Mouse (Mus musculus): ENCODE results near the gene Ackr2. TPM values are rescaled to one million over a fixed set of nuclear protein-coding genes. Genes with fewer than 3 reads are reported as not detected.

Ackr2 gene
- polyA plus RNA-seq, 1 experiment, result 1.5 TPM

- Histone ChIP-seq H3K9me3 (peaks cover 12% of the 10 kb centered on the region; the same call in 1 of the 2 replicates), H3K4me1 (peaks cover 80% of the 10 kb centered on the region), H3K4me3 (replicated peaks) (no peak overlapping the region), H3K36me3 (replicated peaks; ENCODE audit: low read length) (peaks cover 9% of the 10 kb centered on the region), H3K27me3 (replicated peaks) (peaks cover 44% of the 10 kb centered on the region)
- no peak for TF ChIP-seq FLI1 (IDR thresholded peaks at IDR 0.05; ENCODE audit: low read length)
These were observed 14.6 kb downstream of the Ackr2 start for GRCm38 (mm10) chr9:121912786-121913185.

- Histone ChIP-seq H3K27me3 (replicated peaks) (peaks cover 42% of the 10 kb centered on the region), H3K36me3 (replicated peaks; ENCODE audit: low read length) (no peaks in the 10 kb centered on the region), H3K9me3 (no peaks in the 10 kb centered on the region; the same call in 1 of the 2 replicates), H3K4me1 (peaks cover 74% of the 10 kb centered on the region), H3K4me3 (replicated peaks) (peak overlapping the region; percentile 20)
- no peak for TF ChIP-seq FLI1 (IDR thresholded peaks at IDR 0.05; ENCODE audit: low read length)
- TF ChIP-seq GATA1 (IDR thresholded peaks at IDR 0.05; ENCODE audit: borderline replicate concordance, low read length), result no peak
These were observed 16.1 kb downstream of the Ackr2 start for GRCm38 (mm10) chr9:121914226-121914757.

- TF ChIP-seq FLI1 (IDR thresholded peaks at IDR 0.05; ENCODE audit: low read length) (no peak), GATA1 (IDR thresholded peaks at IDR 0.05; ENCODE audit: borderline replicate concordance, low read length) (no peak)
- Histone ChIP-seq H3K27me3 (replicated peaks) (peaks cover 43% of the 10 kb centered on the region), H3K4me3 (replicated peaks) (no peak overlapping the region), H3K4me1 (peaks cover 68% of the 10 kb centered on the region), H3K36me3 (replicated peaks; ENCODE audit: low read length) (no peaks in the 10 kb centered on the region), H3K9me3 (no peaks in the 10 kb centered on the region; the same call in 1 of the 2 replicates)
These were observed 16.9 kb downstream of the Ackr2 start for GRCm38 (mm10) chr9:121915056-121915455.

- H3K9me3 ChIP-seq, result peaks cover 2% of the 10 kb centered on the region; the same call in 1 of the 2 replicates
- H3K4me3 ChIP-seq (replicated peaks), result no peak within 1 kb of the TSS
- no peaks in the 10 kb centered on the region for H3K36me3 ChIP-seq (replicated peaks; ENCODE audit: low read length)
- no peak for TF ChIP-seq FLI1 (IDR thresholded peaks at IDR 0.05; ENCODE audit: low read length)
- no peak for TF ChIP-seq GATA1 (IDR thresholded peaks at IDR 0.05; ENCODE audit: borderline replicate concordance, low read length)
- peaks cover 43% of the 10 kb centered on the region for H3K27me3 ChIP-seq (replicated peaks)
- H3K4me1 ChIP-seq, result peaks cover 58% of the 10 kb centered on the region
These were observed 17.9 kb downstream of the Ackr2 start, which contains the start of gene Cyp8b1 for GRCm38 (mm10) chr9:121916102-121916501. Gene Cyp8b1, minus strand, starts transcription at chr9:121916305.

- no peak overlapping the region for H3K4me3 ChIP-seq (replicated peaks)
- H3K36me3 ChIP-seq (replicated peaks; ENCODE audit: low read length), result no peaks in the 10 kb centered on the region
- peaks cover 33% of the 10 kb centered on the region for H3K27me3 ChIP-seq (replicated peaks)
- TF ChIP-seq FLI1 (IDR thresholded peaks at IDR 0.05; ENCODE audit: low read length), result no peak
- TF ChIP-seq GATA1 (IDR thresholded peaks at IDR 0.05; ENCODE audit: borderline replicate concordance, low read length), result no peak
- H3K9me3 ChIP-seq, result peaks cover 8% of the 10 kb centered on the region
- peaks cover 31% of the 10 kb centered on the region for H3K4me1 ChIP-seq
These were observed 20.9 kb downstream of the Ackr2 start for GRCm38 (mm10) chr9:121919027-121919501.

GRCm38 (mm10) chr9:121923443-121923842 is 25.3 kb downstream of the Ackr2 start:
- Histone ChIP-seq H3K9me3 (peaks cover 8% of the 10 kb centered on the region), H3K27me3 (replicated peaks) (peaks cover 38% of the 10 kb centered on the region), H3K4me1 (peaks cover 35% of the 10 kb centered on the region), H3K4me3 (replicated peaks) (no peak overlapping the region), H3K36me3 (replicated peaks; ENCODE audit: low read length) (no peaks in the 10 kb centered on the region)
- no peak for TF ChIP-seq FLI1 (IDR thresholded peaks at IDR 0.05; ENCODE audit: low read length)
- no peak for TF ChIP-seq GATA1 (IDR thresholded peaks at IDR 0.05; ENCODE audit: borderline replicate concordance, low read length)

GRCm38 (mm10) chr9:121923906-121924305 is 25.8 kb downstream of the Ackr2 start:
- H3K4me1 ChIP-seq, result peaks cover 34% of the 10 kb centered on the region
- H3K9me3 ChIP-seq, result peaks cover 8% of the 10 kb centered on the region
- no peak for TF ChIP-seq GATA1 (IDR thresholded peaks at IDR 0.05; ENCODE audit: borderline replicate concordance, low read length)
- TF ChIP-seq FLI1 (IDR thresholded peaks at IDR 0.05; ENCODE audit: low read length), result no peak
- H3K27me3 ChIP-seq (replicated peaks), result peaks cover 37% of the 10 kb centered on the region
- no peaks in the 10 kb centered on the region for H3K36me3 ChIP-seq (replicated peaks; ENCODE audit: low read length)
- H3K4me3 ChIP-seq (replicated peaks), result no peak overlapping the region

- Histone ChIP-seq H3K9me3 (peaks cover 8% of the 10 kb centered on the region), H3K27me3 (replicated peaks) (peaks cover 33% of the 10 kb centered on the region), H3K4me3 (replicated peaks) (no peak overlapping the region), H3K4me1 (peaks cover 29% of the 10 kb centered on the region), H3K36me3 (replicated peaks; ENCODE audit: low read length) (no peaks in the 10 kb centered on the region)
- no peak for TF ChIP-seq GATA1 (IDR thresholded peaks at IDR 0.05; ENCODE audit: borderline replicate concordance, low read length)
- TF ChIP-seq FLI1 (IDR thresholded peaks at IDR 0.05; ENCODE audit: low read length), result no peak
These were observed 26.9 kb downstream of the Ackr2 start for GRCm38 (mm10) chr9:121924901-121925560.

- H3K27me3 ChIP-seq (replicated peaks), result peaks cover 33% of the 10 kb centered on the region
- TF ChIP-seq GATA1 (IDR thresholded peaks at IDR 0.05; ENCODE audit: borderline replicate concordance, low read length) (no peak), FLI1 (IDR thresholded peaks at IDR 0.05; ENCODE audit: low read length) (no peak)
- H3K9me3 ChIP-seq, result peaks cover 8% of the 10 kb centered on the region
- H3K4me1 ChIP-seq, result peaks cover 29% of the 10 kb centered on the region
- no peaks in the 10 kb centered on the region for H3K36me3 ChIP-seq (replicated peaks; ENCODE audit: low read length)
- no peak overlapping the region for H3K4me3 ChIP-seq (replicated peaks)
These were observed 27.8 kb downstream of the Ackr2 start for GRCm38 (mm10) chr9:121925959-121926358.
